Mouse (Mus musculus): ENCODE results near the gene Smad9. TPM values are rescaled to one million over a fixed set of nuclear protein-coding genes. Genes with fewer than 3 reads are reported as not detected.

Gene Smad9
- polyA plus RNA-seq, 1 experiment from 2014 or later: 1.6 TPM

- H3K4me2 ChIP-seq: no peak overlapping the region
- WGBS: 61% methylated on average over 10 of the region's 10 CpGs
- H3K9me3 ChIP-seq: no peaks in the 10 kb centered on the region
- ATAC-seq (ENCODE audit: borderline replicate concordance, extremely low read depth, low FRiP score, low TSS enrichment): no peak
- no peak overlapping the region for H3K27ac ChIP-seq
- H3K9ac ChIP-seq: no peak overlapping the region
- H3K4me1 ChIP-seq: no peaks in the 10 kb centered on the region
- peaks cover 17% of the 10 kb centered on the region; the same call in 1 of the 2 replicates for H3K36me3 ChIP-seq
- no peaks in the 10 kb centered on the region for H3K27me3 ChIP-seq
- H3K4me3 ChIP-seq: no peak overlapping the region
Observed at GRCm38 (mm10) chr3:54791822-54792677, 36.7 kb downstream of the Smad9 start.

GRCm38 (mm10) chr3:54793762-54794161 is 38.4 kb downstream of the Smad9 start:
- Histone ChIP-seq H3K27me3 (no peaks in the 10 kb centered on the region), H3K9me3 (no peaks in the 10 kb centered on the region), H3K4me2 (no peak overlapping the region), H3K36me3 (peaks cover 17% of the 10 kb centered on the region; the same call in 1 of the 2 replicates), H3K27ac (no peak overlapping the region), H3K9ac (no peak overlapping the region), H3K4me3 (no peak overlapping the region), H3K4me1 (no peaks in the 10 kb centered on the region)
- ATAC-seq (ENCODE audit: borderline replicate concordance, extremely low read depth, low FRiP score, low TSS enrichment): no peak
- WGBS: 84% methylated on average over 6 of the region's 6 CpGs

DNA sequence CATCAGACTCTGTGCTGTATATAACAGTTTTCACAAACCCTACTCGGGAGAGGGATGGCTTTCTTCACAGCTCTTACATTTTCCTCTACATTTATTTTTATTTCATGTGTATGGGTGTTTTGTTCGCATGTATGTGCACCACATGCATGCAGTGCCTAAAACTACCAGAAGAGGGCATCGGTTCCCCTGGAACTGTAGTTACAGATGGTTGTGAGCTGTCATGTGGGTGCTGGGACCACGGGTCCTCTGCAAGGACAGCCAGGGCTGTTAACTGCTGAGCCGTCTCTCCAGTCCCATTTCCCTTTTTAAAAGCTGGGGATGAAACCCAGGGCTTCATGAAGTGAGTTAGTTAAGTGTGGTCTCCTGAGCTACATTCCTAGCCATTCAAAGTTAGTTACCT is 40.0 kb downstream of the Smad9 start:
- Histone ChIP-seq H3K4me2 (no peak overlapping the region), H3K4me1 (no peaks in the 10 kb centered on the region), H3K27me3 (no peaks in the 10 kb centered on the region), H3K9ac (no peak overlapping the region), H3K4me3 (no peak overlapping the region), H3K36me3 (peaks cover 17% of the 10 kb centered on the region; the same call in 1 of the 2 replicates), H3K27ac (no peak overlapping the region), H3K9me3 (no peaks in the 10 kb centered on the region)
- 88% methylated on average over 5 of the region's 5 CpGs for WGBS
- no peak for ATAC-seq (ENCODE audit: borderline replicate concordance, extremely low read depth, low FRiP score, low TSS enrichment)

DNA sequence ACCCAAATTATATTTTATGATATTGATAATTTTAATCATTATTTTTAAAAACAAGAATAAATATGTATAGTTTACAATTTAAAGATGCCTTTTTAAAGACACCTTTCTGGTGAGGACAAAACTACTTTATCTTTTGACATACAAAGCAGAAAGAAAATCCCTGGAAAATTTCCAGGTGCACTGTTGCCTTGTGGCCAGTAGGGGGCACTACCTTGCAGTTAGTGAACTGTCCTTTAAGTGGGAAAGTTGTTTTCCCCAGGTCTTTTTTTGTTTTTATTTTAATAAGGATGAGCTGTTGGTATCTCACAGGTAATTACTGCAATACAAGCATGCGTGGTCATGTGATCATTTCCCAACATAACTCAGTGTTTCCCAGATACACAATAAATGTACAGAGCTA is 40.4 kb downstream of the Smad9 start:
- peaks cover 17% of the 10 kb centered on the region; the same call in 1 of the 2 replicates for H3K36me3 ChIP-seq
- 100% methylated on average over 1 of the region's 1 CpGs for WGBS
- no peak overlapping the region for H3K4me2 ChIP-seq
- H3K27me3 ChIP-seq: no peaks in the 10 kb centered on the region
- no peak overlapping the region for H3K4me3 ChIP-seq
- no peak overlapping the region for H3K9ac ChIP-seq
- ATAC-seq (ENCODE audit: borderline replicate concordance, extremely low read depth, low FRiP score, low TSS enrichment): no peak
- H3K4me1 ChIP-seq: no peaks in the 10 kb centered on the region
- no peak overlapping the region for H3K27ac ChIP-seq
- H3K9me3 ChIP-seq: no peaks in the 10 kb centered on the region

GRCm38 (mm10) chr3:54797211-54797610 is 41.8 kb downstream of the Smad9 start:
- peak; percentile 65; the same call in 1 of the 2 replicates for ATAC-seq (ENCODE audit: borderline replicate concordance, extremely low read depth, low FRiP score, low TSS enrichment)
- H3K4me2 ChIP-seq: no peak overlapping the region
- no peak overlapping the region for H3K9ac ChIP-seq
- peaks cover 17% of the 10 kb centered on the region; the same call in 1 of the 2 replicates for H3K36me3 ChIP-seq
- no peaks in the 10 kb centered on the region for H3K4me1 ChIP-seq
- H3K27me3 ChIP-seq: no peaks in the 10 kb centered on the region
- WGBS: 29% methylated on average over 16 of the region's 16 CpGs
- H3K4me3 ChIP-seq: no peak overlapping the region
- H3K27ac ChIP-seq: no peak overlapping the region
- no peaks in the 10 kb centered on the region for H3K9me3 ChIP-seq

GRCm38 (mm10) chr3:54803713-54804112 is 48.3 kb downstream of the Smad9 start:
- no peak overlapping the region for H3K9ac ChIP-seq
- ATAC-seq (ENCODE audit: borderline replicate concordance, extremely low read depth, low FRiP score, low TSS enrichment): no peak
- peaks cover 12% of the 10 kb centered on the region for H3K36me3 ChIP-seq
- peaks cover 22% of the 10 kb centered on the region for H3K4me1 ChIP-seq
- WGBS: 92% methylated on average over 8 of the region's 8 CpGs
- no peak overlapping the region for H3K4me3 ChIP-seq
- H3K9me3 ChIP-seq: no peaks in the 10 kb centered on the region
- H3K27me3 ChIP-seq: no peaks in the 10 kb centered on the region
- H3K27ac ChIP-seq: no peak overlapping the region
- H3K4me2 ChIP-seq: no peak overlapping the region

- no peaks in the 10 kb centered on the region for H3K9me3 ChIP-seq
- peak overlapping the region; percentile 94 for H3K4me3 ChIP-seq
- peaks cover 22% of the 10 kb centered on the region for H3K4me1 ChIP-seq
- H3K4me2 ChIP-seq: peak overlapping the region; percentile 91
- H3K36me3 ChIP-seq: peaks cover 12% of the 10 kb centered on the region
- peak overlapping the region; percentile 96 for H3K9ac ChIP-seq
- WGBS: under 1% methylated on average over 56 of the region's 56 CpGs
- ATAC-seq (ENCODE audit: borderline replicate concordance, extremely low read depth, low FRiP score, low TSS enrichment): peak; percentile 78
- H3K27me3 ChIP-seq: no peaks in the 10 kb centered on the region
- H3K27ac ChIP-seq: peak overlapping the region; percentile 93
Observed at GRCm38 (mm10) chr3:54807061-54807661, 51.8 kb downstream of the Smad9 start.

DNA sequence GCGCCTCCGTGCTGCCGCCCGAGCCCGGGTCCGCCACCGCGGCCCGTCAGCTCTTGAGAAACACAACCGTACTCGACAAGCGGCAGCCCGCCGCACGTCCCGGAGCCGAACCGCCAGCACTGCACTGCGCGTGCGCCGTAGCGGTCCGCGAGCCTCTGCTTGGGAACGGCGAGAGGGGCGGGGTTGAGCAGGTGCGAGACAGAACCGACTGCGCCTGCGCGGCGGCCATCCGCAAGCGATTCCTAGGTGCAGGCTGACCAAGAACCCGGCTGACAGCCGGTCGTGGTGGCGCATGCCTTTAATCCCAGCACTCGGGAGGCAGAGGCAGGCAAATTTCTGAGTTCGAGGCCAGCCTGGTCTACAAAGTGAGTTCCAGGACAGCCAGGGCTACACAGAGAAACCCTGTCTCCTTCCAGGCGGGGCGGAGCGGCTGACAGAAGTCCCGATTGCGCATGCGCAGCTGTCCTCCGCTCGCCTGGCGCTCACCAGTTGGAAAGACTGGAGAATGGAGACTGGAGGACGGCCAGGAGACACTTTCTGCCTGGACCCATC is 52.4 kb downstream of the Smad9 start, which contains the start of gene Rfxap:
Gene Rfxap, minus strand, starts transcription at position 126 of the 552 bp plus-strand sequence.
- peaks cover 22% of the 10 kb centered on the region for H3K4me1 ChIP-seq
- ATAC-seq (ENCODE audit: borderline replicate concordance, extremely low read depth, low FRiP score, low TSS enrichment): peak; percentile 94
- no peaks in the 10 kb centered on the region for H3K27me3 ChIP-seq
- H3K9ac ChIP-seq: peak within 1 kb of the TSS; percentile 96
- no peaks in the 10 kb centered on the region for H3K9me3 ChIP-seq
- peak within 1 kb of the TSS; percentile 93 for H3K27ac ChIP-seq
- H3K4me3 ChIP-seq: peak within 1 kb of the TSS; percentile 94
- H3K4me2 ChIP-seq: peak within 1 kb of the TSS; percentile 91
- peaks cover 12% of the 10 kb centered on the region for H3K36me3 ChIP-seq
- WGBS: 0% methylated on average over 52 of the region's 52 CpGs

DNA sequence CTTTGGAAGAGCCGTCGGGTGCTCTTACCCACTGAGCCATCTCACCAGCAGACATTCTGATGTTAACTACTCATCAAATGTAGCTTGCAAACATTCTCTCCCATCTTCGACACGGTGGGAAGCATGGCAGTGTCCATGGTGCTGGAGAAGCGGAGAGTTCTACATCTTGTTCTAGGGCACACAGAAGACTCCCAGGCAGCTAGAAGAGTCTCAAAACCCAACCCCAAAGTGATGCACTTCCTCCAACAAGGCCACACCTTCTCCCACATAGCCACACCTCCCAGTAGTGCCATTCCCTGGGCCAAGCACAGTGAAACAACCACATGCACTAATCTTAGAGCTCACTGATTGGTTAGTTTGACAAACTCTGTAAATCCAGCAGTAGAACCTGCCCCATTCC is 53.7 kb downstream of the Smad9 start:
- no peaks in the 10 kb centered on the region for H3K9me3 ChIP-seq
- H3K27ac ChIP-seq: no peak overlapping the region
- peaks cover 22% of the 10 kb centered on the region for H3K4me1 ChIP-seq
- no peaks in the 10 kb centered on the region for H3K27me3 ChIP-seq
- H3K36me3 ChIP-seq: peaks cover 4% of the 10 kb centered on the region
- WGBS: 39% methylated on average over 5 of the region's 5 CpGs
- H3K4me2 ChIP-seq: no peak overlapping the region
- no peak overlapping the region for H3K4me3 ChIP-seq
- no peak overlapping the region for H3K9ac ChIP-seq
- no peak for ATAC-seq (ENCODE audit: borderline replicate concordance, extremely low read depth, low FRiP score, low TSS enrichment)

GRCm38 (mm10) chr3:54811616-54812015 is 56.2 kb downstream of the Smad9 start:
- Histone ChIP-seq H3K9ac (no peak overlapping the region), H3K4me2 (no peak overlapping the region), H3K27me3 (no peaks in the 10 kb centered on the region), H3K4me3 (no peak overlapping the region), H3K36me3 (no peaks in the 10 kb centered on the region), H3K27ac (no peak overlapping the region), H3K9me3 (no peaks in the 10 kb centered on the region), H3K4me1 (peaks cover 8% of the 10 kb centered on the region; the same call in 1 of the 2 replicates)
- WGBS: 42% methylated on average over 1 of the region's 1 CpGs
- ATAC-seq (ENCODE audit: borderline replicate concordance, extremely low read depth, low FRiP score, low TSS enrichment): no peak

- Histone ChIP-seq H3K4me2 (no peak overlapping the region), H3K27ac (no peak overlapping the region), H3K9ac (no peak overlapping the region), H3K4me3 (no peak overlapping the region), H3K9me3 (no peaks in the 10 kb centered on the region), H3K4me1 (no peaks in the 10 kb centered on the region), H3K36me3 (no peaks in the 10 kb centered on the region), H3K27me3 (no peaks in the 10 kb centered on the region)
- ATAC-seq (ENCODE audit: borderline replicate concordance, extremely low read depth, low FRiP score, low TSS enrichment): no peak
- 66% methylated on average over 6 of the region's 6 CpGs for WGBS
Observed at GRCm38 (mm10) chr3:54813418-54813988, 58.1 kb downstream of the Smad9 start.

All from lung, embryonic 15.5 days (tissue).